Comparison of ENCODE assay signal across 10 mouse cellular contexts in genomic region chr11:32236132-32236531, GRCm38 (mm10). TPM values are rescaled to one million over a fixed set of nuclear protein-coding genes. Genes with fewer than 3 reads are reported as not detected.
A peak's percentile ranks its signal among the peaks of the same experiment; 100 is the strongest.
DNase-seq lines count a peak whose midpoint lies in the region; ATAC-seq lines count a peak whose summit lies in the region.
"Had no signal": no experiment of that assay in that cellular context is flagged by ENCODE, and none has a peak within 500 bp of the region (broad histone marks: within the 10 kb centered on the region; RNA-seq: fewer than 3 reads in every experiment).

No protein-coding gene starts in this region.

- H3K36me3 ChIP-seq in hindbrain, embryonic 14.5 days (replicated peaks; ENCODE audit: control insufficient read depth, insufficient read depth) = peaks cover 57% of the 10 kb centered on the region
- H3K36me3 ChIP-seq in hindbrain, embryonic 10.5 days = peaks cover 98% of the 10 kb centered on the region
- peaks cover 58% of the 10 kb centered on the region for H3K36me3 ChIP-seq in neural tube, embryonic 13.5 days

- DNase-seq in adrenal gland, postnatal 14 days = peak; percentile 5
- no peak for DNase-seq in adrenal gland, adult 2 months
- DNase-seq in hindbrain, embryonic 14.5 days (ENCODE audit: low spot score) = no peak
- DNase-seq in hindbrain, embryonic 10.5 days (ENCODE audit: low spot score) = no peak
- no peak for DNase-seq in neural tube, embryonic 10.5 days (ENCODE audit: extremely low spot score, low spot score)
- no peak for DNase-seq in spleen, adult 12 weeks (ENCODE audit: low spot score)

- no peak overlapping the region for H3K4me3 ChIP-seq in hindbrain, embryonic 14.5 days (replicated peaks; ENCODE audit: low read length)
- H3K4me3 ChIP-seq in hindbrain, embryonic 10.5 days = no peak overlapping the region
- no peak overlapping the region for H3K4me3 ChIP-seq in neural tube, embryonic 13.5 days

- H3K9ac ChIP-seq in hindbrain, embryonic 14.5 days = no peak overlapping the region
- peak overlapping the region; percentile 34; the same call in 1 of the 2 replicates for H3K9ac ChIP-seq in neural tube, embryonic 13.5 days

- no peak; the same call in 1 of the 2 replicates for ATAC-seq in hindbrain, embryonic 14.5 days (ENCODE audit: low FRiP score)
- peak; percentile 8; the same call in 1 of the 2 replicates for ATAC-seq in neural tube, embryonic 13.5 days (ENCODE audit: low read depth)
- no peak for ATAC-seq in erythroblast, adult 5-6 weeks (replicated peaks; ENCODE audit: low FRiP score, poor library complexity, severe bottlenecking)

- H3K27ac ChIP-seq in hindbrain, embryonic 14.5 days = peak overlapping the region; percentile 62
- H3K27ac ChIP-seq in hindbrain, embryonic 10.5 days = no peak overlapping the region
- peak overlapping the region; percentile 68 for H3K27ac ChIP-seq in neural tube, embryonic 13.5 days (replicated peaks)

- WGBS in hindbrain, embryonic 14.5 days = 57% methylated on average over 2 of the region's 2 CpGs
- 91% methylated on average over 2 of the region's 2 CpGs for WGBS in hindbrain, embryonic 10.5 days
- 77% methylated on average over 2 of the region's 2 CpGs for WGBS in neural tube, embryonic 13.5 days

- peaks cover 21% of the 10 kb centered on the region for H3K4me1 ChIP-seq in hindbrain, embryonic 14.5 days (replicated peaks; ENCODE audit: control insufficient read depth, insufficient read depth, low read length)
- H3K4me1 ChIP-seq in hindbrain, embryonic 10.5 days (replicated peaks) = 0 out of 2 replicates have a peak, but pooled peaks cover 4% of the 10 kb centered on the region
- H3K4me1 ChIP-seq in neural tube, embryonic 13.5 days (replicated peaks) = peaks cover 35% of the 10 kb centered on the region

- H3K9me3 ChIP-seq in hindbrain, embryonic 14.5 days (ENCODE audit: control insufficient read depth, low read length) = no peaks in the 10 kb centered on the region
- H3K9me3 ChIP-seq in hindbrain, embryonic 10.5 days = no peaks in the 10 kb centered on the region
- no peaks in the 10 kb centered on the region for H3K9me3 ChIP-seq in neural tube, embryonic 13.5 days

- H3K4me2 ChIP-seq in hindbrain, embryonic 14.5 days (replicated peaks) = no peak overlapping the region
- H3K4me2 ChIP-seq in neural tube, embryonic 13.5 days = no peak overlapping the region

- no peaks in the 10 kb centered on the region for H3K27me3 ChIP-seq in hindbrain, embryonic 14.5 days (ENCODE audit: control insufficient read depth, insufficient read depth, low read length)
- no peaks in the 10 kb centered on the region for H3K27me3 ChIP-seq in hindbrain, embryonic 10.5 days (ENCODE audit: insufficient read depth, poor library complexity, severe bottlenecking)
- no peaks in the 10 kb centered on the region for H3K27me3 ChIP-seq in neural tube, embryonic 13.5 days

RNA-seq across cellular contexts. Expression of gene Mpg, which starts 9.8 kb away (rescaled TPM):
- 15.3 and 21.3 TPM in 2 replicates for total RNA-seq in adrenal gland, postnatal 14 days (2021)
- 10 to 100 TPM; 17.1 to 19.6 TPM for total RNA-seq in adrenal gland, adult 2 months (2021)
- polyA plus RNA-seq in adrenal gland, adult 2 months (2012; rRNA removed) = 17.1 and 21.1 TPM in 2 replicates
- polyA plus RNA-seq in hindbrain, embryonic 14.5 days (2014; fragmentation: Nextera tagmentation; extraction: Ambion mirVana) = 29.7 and 37.5 TPM in 2 replicates
- 34.2 and 36.3 TPM in 2 replicates for polyA plus RNA-seq in hindbrain, embryonic 10.5 days (2016; fragmentation: Nextera tagmentation; extraction: Ambion mirVana)
- polyA plus RNA-seq in neural tube, embryonic 13.5 days (2015; fragmentation: Nextera tagmentation; extraction: Ambion mirVana) = 35.8 and 36.6 TPM in 2 replicates
- 21.3 and 22.1 TPM in 2 replicates for total RNA-seq in erythroblast, adult 5-6 weeks (2015; ENCODE audit: low replicate concordance)
- total RNA-seq in erythroblast, adult 5-6 weeks (2017; ENCODE audit: low replicate concordance) = 29.0 and 33.3 TPM in 2 replicates

RNA-seq across cellular contexts. Expression of gene Rhbdf1, which starts 14.0 kb away (rescaled TPM):
- total RNA-seq in adrenal gland, postnatal 14 days (2021) = 22.4 and 24.3 TPM in 2 replicates
- 10 to 100 TPM; 28.0 to 28.6 TPM for total RNA-seq in adrenal gland, adult 2 months (2021)
- polyA plus RNA-seq in adrenal gland, adult 2 months (2012; rRNA removed) = 137 and 151 TPM in 2 replicates
- 18.9 and 20.0 TPM in 2 replicates for polyA plus RNA-seq in hindbrain, embryonic 14.5 days (2014; fragmentation: Nextera tagmentation; extraction: Ambion mirVana)
- polyA plus RNA-seq in hindbrain, embryonic 10.5 days (2016; fragmentation: Nextera tagmentation; extraction: Ambion mirVana) = 31.3 and 32.9 TPM in 2 replicates
- polyA plus RNA-seq in neural tube, embryonic 13.5 days (2015; fragmentation: Nextera tagmentation; extraction: Ambion mirVana) = 28.9 and 30.4 TPM in 2 replicates
- not detected in 2 replicates for total RNA-seq in erythroblast, adult 5-6 weeks (2015; ENCODE audit: low replicate concordance)
- total RNA-seq in erythroblast, adult 5-6 weeks (2017; ENCODE audit: low replicate concordance) = 1.2 and 7.5 TPM in 2 replicates

RNA-seq across cellular contexts. Expression of gene Snrnp25, which starts 30.9 kb away (rescaled TPM):
- 19.7 and 20.8 TPM in 2 replicates for total RNA-seq in adrenal gland, postnatal 14 days (2021)
- 10 to 100 TPM in 1 of 2 experiments, 1 to 10 TPM in 1; 9.8 to 15.5 TPM for total RNA-seq in adrenal gland, adult 2 months (2021)
- 7.2 and 7.8 TPM in 2 replicates for polyA plus RNA-seq in adrenal gland, adult 2 months (2012; rRNA removed)
- 48.6 and 49.9 TPM in 2 replicates for polyA plus RNA-seq in hindbrain, embryonic 14.5 days (2014; fragmentation: Nextera tagmentation; extraction: Ambion mirVana)
- 97.6 and 103 TPM in 2 replicates for polyA plus RNA-seq in hindbrain, embryonic 10.5 days (2016; fragmentation: Nextera tagmentation; extraction: Ambion mirVana)
- 45.7 and 46.8 TPM in 2 replicates for polyA plus RNA-seq in neural tube, embryonic 13.5 days (2015; fragmentation: Nextera tagmentation; extraction: Ambion mirVana)
- total RNA-seq in erythroblast, adult 5-6 weeks (2015; ENCODE audit: low replicate concordance) = 64.4 and 68.3 TPM in 2 replicates
- total RNA-seq in erythroblast, adult 5-6 weeks (2017; ENCODE audit: low replicate concordance) = 29.9 and 61.1 TPM in 2 replicates

RNA-seq across cellular contexts. Expression of gene Nprl3, which starts 31.4 kb away (rescaled TPM):
- total RNA-seq in adrenal gland, postnatal 14 days (2021) = 45.3 and 54.8 TPM in 2 replicates
- 10 to 100 TPM; 58.6 to 68.2 TPM for total RNA-seq in adrenal gland, adult 2 months (2021)
- 176 and 201 TPM in 2 replicates for polyA plus RNA-seq in adrenal gland, adult 2 months (2012; rRNA removed)
- polyA plus RNA-seq in hindbrain, embryonic 14.5 days (2014; fragmentation: Nextera tagmentation; extraction: Ambion mirVana) = 23.7 and 35.3 TPM in 2 replicates
- polyA plus RNA-seq in hindbrain, embryonic 10.5 days (2016; fragmentation: Nextera tagmentation; extraction: Ambion mirVana) = 41.1 and 45.6 TPM in 2 replicates
- polyA plus RNA-seq in neural tube, embryonic 13.5 days (2015; fragmentation: Nextera tagmentation; extraction: Ambion mirVana) = 39.8 and 42.8 TPM in 2 replicates
- total RNA-seq in erythroblast, adult 5-6 weeks (2015; ENCODE audit: low replicate concordance) = 58.0 and 62.7 TPM in 2 replicates
- 166 and 187 TPM in 2 replicates for total RNA-seq in erythroblast, adult 5-6 weeks (2017; ENCODE audit: low replicate concordance)

RNA-seq across cellular contexts. Expression of gene Il9r, which starts 36.1 kb away (rescaled TPM):
- total RNA-seq in adrenal gland, postnatal 14 days (2021) = 0.41 and 0.53 TPM in 2 replicates
- total RNA-seq in adrenal gland, adult 2 months (2021) = under 1 TPM; 0.26 to 0.31 TPM
- polyA plus RNA-seq in adrenal gland, adult 2 months (2012; rRNA removed) = 0.69 TPM in 1 of 2 replicates, not detected in the other
- polyA plus RNA-seq in hindbrain, embryonic 14.5 days (2014; fragmentation: Nextera tagmentation; extraction: Ambion mirVana) = not detected in 2 replicates
- polyA plus RNA-seq in hindbrain, embryonic 10.5 days (2016; fragmentation: Nextera tagmentation; extraction: Ambion mirVana) = not detected in 2 replicates
- polyA plus RNA-seq in neural tube, embryonic 13.5 days (2015; fragmentation: Nextera tagmentation; extraction: Ambion mirVana) = not detected in 2 replicates
- not detected in 2 replicates for total RNA-seq in erythroblast, adult 5-6 weeks (2015; ENCODE audit: low replicate concordance)
- total RNA-seq in erythroblast, adult 5-6 weeks (2017; ENCODE audit: low replicate concordance) = not detected in 2 replicates
- total RNA-seq: left cerebral cortex, adult 8-10 months had no signal
- polyA plus RNA-seq: kidney, embryonic 14.5 days had no signal
